Mouse (Mus musculus) cerebellum, postnatal 10 days (tissue): ENCODE results near the gene Ppp4c.

Experiments
- DNase-seq, 2 experiments: peaks; one replicate each; pipeline ENCODE4 v3.0.0; 2021; ENCODE audit warnings: mixed read lengths in 2 of 2

Gene Ppp4c

GRCm38 (mm10) chr7:126749582-126750343, 42.5 kb downstream of the Ppp4c start:
- DNase-seq: no peak

GRCm38 (mm10) chr7:126748824-126749223, 43.5 kb downstream of the Ppp4c start:
- DNase-seq: no peak

DNA sequence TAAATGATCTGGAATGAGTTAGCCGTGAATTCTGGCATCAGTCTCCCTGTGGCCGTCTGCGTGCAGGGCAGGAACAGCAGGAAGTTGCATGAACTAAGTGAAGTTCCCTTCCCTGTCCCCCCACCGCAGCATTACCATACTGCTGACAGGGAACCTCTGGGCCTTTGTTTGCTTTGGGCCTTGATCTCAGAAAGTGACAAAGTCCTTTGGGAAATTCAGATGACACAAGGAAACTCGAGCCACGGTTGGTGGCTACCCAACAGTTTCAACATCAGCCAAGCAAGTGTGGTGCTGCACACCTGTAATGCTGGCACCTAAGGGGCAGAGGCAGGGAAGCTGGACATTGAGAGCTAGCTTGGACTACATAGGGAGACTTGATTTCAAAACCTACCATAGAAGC, 45.5 kb downstream of the Ppp4c start:
- DNase-seq: no peak

DNA sequence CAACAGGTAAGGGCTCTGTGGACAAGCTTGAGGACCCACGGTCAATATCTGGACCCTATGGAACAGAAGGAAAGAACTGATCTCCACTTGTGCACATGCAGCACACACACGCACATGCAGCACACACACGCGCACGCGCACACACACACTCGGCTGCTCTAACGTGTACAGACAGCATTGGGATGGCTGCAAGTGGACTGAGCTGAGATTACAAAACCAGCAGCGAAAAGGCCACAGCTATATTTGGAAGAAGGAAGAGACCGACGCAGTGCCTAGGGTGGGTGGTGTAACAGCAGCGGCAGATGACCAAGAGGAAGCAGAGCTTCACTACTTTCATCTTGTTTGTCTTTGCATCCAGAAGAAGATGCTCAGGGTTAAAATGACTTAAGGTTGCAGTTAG, 46.2 kb downstream of the Ppp4c start:
- DNase-seq: no peak

DNA sequence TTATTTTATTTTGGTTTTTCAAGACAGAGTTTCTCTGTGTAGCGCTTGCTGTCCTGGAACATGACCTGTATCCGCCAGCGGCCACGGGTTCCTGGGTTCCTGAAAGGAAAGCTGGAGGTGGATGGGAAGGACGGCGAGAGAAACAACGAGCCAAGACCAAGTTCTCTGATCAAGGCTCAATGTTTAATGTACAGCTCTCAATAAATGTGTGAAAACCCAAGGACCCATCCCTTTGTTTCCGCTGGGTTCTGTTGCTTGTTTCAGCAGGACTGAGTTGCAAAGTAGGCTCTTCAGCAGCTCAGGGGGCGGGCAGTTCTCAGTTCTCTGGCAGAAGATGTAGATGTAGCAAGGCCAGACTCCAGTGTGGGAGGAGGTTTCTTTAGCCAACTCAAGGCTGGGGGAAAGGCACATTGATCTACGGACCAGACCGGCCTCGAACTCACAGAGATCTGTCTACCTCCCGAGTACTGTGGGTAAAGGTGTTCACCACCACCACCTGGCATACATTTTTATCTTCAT, 50.3 kb downstream of the Ppp4c start:
- DNase-seq: no peak

DNA sequence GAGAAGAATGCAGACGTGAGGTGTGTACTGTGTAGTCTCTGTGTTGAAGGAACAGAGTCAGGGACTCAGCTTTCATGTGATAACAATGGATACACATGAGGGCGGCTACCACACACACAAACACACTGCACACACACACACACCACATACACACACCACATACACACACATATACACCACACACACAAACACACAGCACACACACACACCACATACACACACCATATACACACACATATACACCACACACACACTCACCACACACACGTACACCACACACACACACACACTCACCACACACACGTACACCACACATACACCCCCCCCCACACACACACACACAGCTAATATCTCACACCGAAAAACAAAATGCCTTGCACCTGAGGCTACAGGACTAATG, 50.8 kb downstream of the Ppp4c start:
- no peak for DNase-seq

GRCm38 (mm10) chr7:126740977-126741376, 51.3 kb downstream of the Ppp4c start:
- no peak for DNase-seq

DNA sequence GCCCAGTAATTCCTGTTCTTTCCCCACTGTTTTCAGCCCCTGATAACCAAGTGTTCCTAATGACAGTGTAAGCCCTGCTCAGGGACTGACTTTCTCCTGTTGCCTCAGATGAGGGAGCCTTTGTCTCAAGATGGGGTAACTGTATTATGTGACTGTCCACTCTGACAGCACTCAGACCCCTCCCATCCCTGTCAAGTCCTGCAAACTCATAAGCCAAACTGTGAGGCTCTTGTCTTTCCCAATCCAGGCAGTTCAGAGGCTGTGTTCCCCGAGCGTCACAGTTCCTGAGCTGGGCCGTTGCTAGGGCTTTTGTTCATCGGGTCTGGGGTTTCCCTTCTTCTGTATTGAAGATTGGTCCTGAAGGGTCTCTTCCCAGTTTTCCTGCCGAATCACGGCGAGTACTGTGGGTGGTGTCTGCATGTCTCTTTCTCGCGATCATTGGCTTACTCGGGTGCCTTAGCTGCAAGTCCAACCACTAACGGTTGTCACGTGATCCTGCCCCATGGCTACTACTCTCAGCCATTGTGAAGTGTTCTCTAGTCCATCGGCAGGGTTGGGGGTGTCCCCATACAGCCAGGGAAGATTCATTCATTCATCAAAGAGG, 52.1 kb downstream of the Ppp4c start:
- no peak for DNase-seq

- no peak for DNase-seq
Measured at GRCm38 (mm10) chr7:126739551-126739950, 52.7 kb downstream of the Ppp4c start.

- DNase-seq: no peak
Measured at GRCm38 (mm10) chr7:126736122-126736521, 56.2 kb downstream of the Ppp4c start.
